Mouse (Mus musculus) frontal cortex, postnatal 10 days (tissue): ENCODE measurements around the gene Cyp2b10.
"Not testable (repeated sequence)": the region's sequence is repeated elsewhere in the genome, so short reads cannot be mapped to it uniquely, and the experiment has no call there.

Experiments used
- DNase-seq, 2 experiments: peaks; one replicate each; pipeline ENCODE4 v3.0.0; 2022; ENCODE audit warnings: low spot score in 2 of 2, mixed read lengths in 1 of 2

Gene Cyp2b10

GRCm38 (mm10) chr7:25897411-25897810, at the start of gene Cyp2b10:
Gene Cyp2b10, plus strand, starts transcription at chr7:25897620.
- no peak for DNase-seq

GRCm38 (mm10) chr7:25847722-25848443, 49.5 kb upstream of the Cyp2b10 start:
- DNase-seq: peak; percentile 72 to 85

- DNase-seq: no peak
Observed at GRCm38 (mm10) chr7:25848444-25848812, 49.0 kb upstream of the Cyp2b10 start.

- DNase-seq: peak; percentile 26 to 40
Observed at GRCm38 (mm10) chr7:25855082-25855481, 42.3 kb upstream of the Cyp2b10 start.

GRCm38 (mm10) chr7:25859962-25860870, 37.2 kb upstream of the Cyp2b10 start:
- no peak for DNase-seq

- DNase-seq: no peak
Observed at GRCm38 (mm10) chr7:25862365-25862764, 35.1 kb upstream of the Cyp2b10 start.

- DNase-seq: no peak
Observed at GRCm38 (mm10) chr7:25863756-25864155, 33.7 kb upstream of the Cyp2b10 start.

GRCm38 (mm10) chr7:25864861-25865260, 32.6 kb upstream of the Cyp2b10 start:
- DNase-seq: no peak

- DNase-seq: no peak
Observed at GRCm38 (mm10) chr7:25869789-25870188, 27.6 kb upstream of the Cyp2b10 start.

GRCm38 (mm10) chr7:25872624-25873023, 24.8 kb upstream of the Cyp2b10 start:
- DNase-seq: no peak

- no peak for DNase-seq
Observed at GRCm38 (mm10) chr7:25878735-25879134, 18.7 kb upstream of the Cyp2b10 start.

GRCm38 (mm10) chr7:25880721-25881120, 16.7 kb upstream of the Cyp2b10 start:
- DNase-seq: not testable (repeated sequence)

GRCm38 (mm10) chr7:25884272-25884671, 13.1 kb upstream of the Cyp2b10 start:
- no peak for DNase-seq

- no peak for DNase-seq
Observed at GRCm38 (mm10) chr7:25887758-25888157, 9.7 kb upstream of the Cyp2b10 start.

GRCm38 (mm10) chr7:25893159-25893558, 4.3 kb upstream of the Cyp2b10 start:
- no peak for DNase-seq

- no peak for DNase-seq
Observed at GRCm38 (mm10) chr7:25895162-25895561, 2.3 kb upstream of the Cyp2b10 start.

- DNase-seq: no peak
Observed at GRCm38 (mm10) chr7:25898064-25898463, 644 bp downstream of the Cyp2b10 start.

- DNase-seq: no peak
Observed at GRCm38 (mm10) chr7:25902061-25902690, 4.8 kb downstream of the Cyp2b10 start.

- no peak for DNase-seq
Observed at GRCm38 (mm10) chr7:25903156-25903555, 5.7 kb downstream of the Cyp2b10 start.

- no peak for DNase-seq
Observed at GRCm38 (mm10) chr7:25904066-25904465, 6.6 kb downstream of the Cyp2b10 start.

- DNase-seq: no peak
Observed at GRCm38 (mm10) chr7:25904489-25904888, 7.1 kb downstream of the Cyp2b10 start.

GRCm38 (mm10) chr7:25907380-25907779, 10.0 kb downstream of the Cyp2b10 start:
- DNase-seq: no peak
